Mouse (Mus musculus) megakaryocyte, adult 5-6 weeks (primary cell): Measurements from ENCODE around the gene Cln6. TPM values are rescaled to one million over a fixed set of nuclear protein-coding genes. Genes with fewer than 3 reads are reported as not detected.
A peak's percentile ranks its signal among the peaks of the same experiment; 100 is the strongest.
"Not testable (repeated sequence)": the region's sequence is repeated elsewhere in the genome, so short reads cannot be mapped to it uniquely, and the experiment has no call there.

Source experiments
- ATAC-seq: 2 replicates; pipeline ENCODE4 v1.8.0; 2016; ENCODE audit warnings: mild to moderate bottlenecking, inconsistent platforms; ENCODE audit not compliant: poor library complexity, severe bottlenecking
- total RNA-seq, 2 experiments: library from RNA; stranded (forward) in 1 of 2; stranded (reverse) in 1 of 2; fragments of 153-499, 151-499 nt in 1 of 2; fragments of 221-1000, 200-1000 nt in 1 of 2; gene quantifications; 2 replicates each; pipeline versions ENCODE4 v1.2.3 to v1.2.4; 2015 to 2017

Gene Cln6
- 38.1 and 51.5 TPM in 2 replicates for total RNA-seq (2015)
- total RNA-seq (2017), result 24.7 and 27.3 TPM in 2 replicates

- peak; percentile 84 for ATAC-seq
Observed at GRCm38 (mm10) chr9:62838506-62839171, at the start of gene Cln6. Gene Cln6 (plus strand): TSS chr9:62838785.

GRCm38 (mm10) chr9:62789856-62790255 lies 48.7 kb upstream of the Cln6 start:
- ATAC-seq, result no peak

GRCm38 (mm10) chr9:62799218-62799617 lies 39.4 kb upstream of the Cln6 start:
- ATAC-seq, result not testable (repeated sequence)

GRCm38 (mm10) chr9:62810095-62810494 lies 28.5 kb upstream of the Cln6 start:
- no peak for ATAC-seq

- peak; percentile 53 for ATAC-seq
Observed at GRCm38 (mm10) chr9:62810543-62811515, 27.8 kb upstream of the Cln6 start.

DNA sequence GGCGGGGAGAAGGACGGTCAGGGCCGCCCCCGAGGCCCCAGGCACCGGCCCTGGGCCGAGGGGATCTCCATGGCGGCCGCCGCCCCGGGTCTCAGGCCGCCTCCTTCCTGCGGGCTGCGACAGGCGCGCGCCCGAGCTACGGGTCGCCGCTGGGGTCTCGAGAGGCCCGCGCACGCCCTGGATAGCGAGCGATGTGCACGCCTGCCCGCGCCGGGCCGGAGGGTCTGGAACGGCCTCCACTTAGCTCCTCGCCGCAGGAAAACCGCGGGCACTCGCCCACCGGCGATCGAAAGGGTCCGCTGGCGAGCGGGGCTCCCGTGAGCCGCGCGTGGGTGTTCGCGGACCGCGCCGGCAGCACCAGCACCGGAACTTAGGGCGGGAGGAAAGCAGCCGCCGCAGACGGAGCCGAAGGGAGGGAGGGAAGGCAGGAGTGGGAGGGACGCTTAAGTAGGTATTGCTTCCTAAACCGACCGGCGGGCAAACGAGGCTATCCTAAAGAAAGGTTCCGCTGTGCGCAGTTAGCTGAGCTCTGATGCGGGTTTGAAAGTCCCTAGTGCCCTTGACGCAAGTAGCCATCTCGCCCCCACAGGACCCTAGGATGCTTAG lies 27.0 kb upstream of the Cln6 start, which contains the start of gene Fem1b:
TSS of gene Fem1b (minus strand) at position 419 of the 606 bp plus-strand sequence.
- peak; percentile 91 for ATAC-seq

- ATAC-seq, result 0 out of 2 replicates have a peak, but pooled peaks have one; percentile 2
Observed at GRCm38 (mm10) chr9:62812216-62813049, 26.2 kb upstream of the Cln6 start.

- ATAC-seq, result no peak
Observed at GRCm38 (mm10) chr9:62814751-62815150, 23.8 kb upstream of the Cln6 start.

DNA sequence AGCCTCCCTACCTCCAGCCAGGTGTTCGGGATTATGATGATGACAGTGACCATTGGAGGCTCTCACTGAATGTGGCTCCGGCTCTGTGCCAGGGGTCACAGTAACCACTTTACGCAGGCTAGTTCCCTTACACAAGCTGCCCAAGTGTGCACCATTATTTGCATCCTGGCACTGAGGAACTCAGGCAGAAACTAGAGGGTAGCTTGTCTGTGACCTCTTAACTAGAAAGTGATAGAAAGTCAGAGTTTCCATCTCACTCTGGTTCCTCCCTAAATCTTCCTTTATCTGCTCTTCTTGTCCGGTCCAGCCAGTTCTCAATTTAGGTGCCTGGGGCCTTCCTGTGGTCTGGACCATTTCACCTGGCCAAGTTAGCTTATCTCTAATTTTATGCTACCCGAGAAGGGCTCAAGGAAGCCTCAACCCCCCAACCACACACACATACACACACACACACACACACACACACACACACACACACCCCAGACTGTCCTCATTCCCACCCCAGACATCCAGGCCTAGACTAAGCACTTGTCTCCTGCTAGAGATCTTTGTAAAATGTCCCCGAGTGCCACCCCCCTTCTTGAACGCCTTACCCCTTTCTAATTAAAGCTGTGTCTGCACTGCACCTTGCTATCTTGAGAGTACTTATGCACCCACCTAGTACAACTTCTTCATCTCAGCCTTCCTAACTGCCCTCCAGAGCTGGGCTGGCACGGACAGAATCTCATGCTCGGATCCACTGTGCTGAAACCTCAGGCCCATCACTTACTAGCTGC lies 22.1 kb upstream of the Cln6 start:
- no peak for ATAC-seq

- peak; percentile 27; the same call in 1 of the 2 replicates for ATAC-seq
Observed at GRCm38 (mm10) chr9:62817099-62817571, 21.4 kb upstream of the Cln6 start.

- no peak for ATAC-seq
Observed at GRCm38 (mm10) chr9:62817828-62818614, 20.6 kb upstream of the Cln6 start.

GRCm38 (mm10) chr9:62819494-62819893 lies 19.1 kb upstream of the Cln6 start:
- ATAC-seq, result no peak

- ATAC-seq, result not testable (repeated sequence)
Observed at GRCm38 (mm10) chr9:62819910-62820309, 18.7 kb upstream of the Cln6 start.

DNA sequence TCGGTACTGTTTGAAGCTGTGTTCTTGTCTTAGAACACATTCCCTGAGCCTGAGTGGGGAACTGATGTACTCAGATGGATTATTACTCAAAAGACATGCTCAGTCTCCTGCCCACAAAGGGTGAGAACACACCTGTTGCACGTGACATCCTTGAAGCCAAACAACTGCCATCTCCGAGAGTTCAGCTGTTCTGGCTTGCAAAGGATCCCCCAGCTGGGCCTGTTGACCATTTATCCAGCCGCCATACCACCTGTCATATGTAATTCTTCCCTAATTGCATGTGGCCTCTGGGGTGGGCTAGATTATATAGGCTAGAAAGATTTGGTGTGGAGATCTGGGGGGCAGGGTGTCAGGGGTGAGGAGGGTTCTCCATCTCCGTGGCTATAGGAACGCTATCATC lies 17.8 kb upstream of the Cln6 start:
- no peak for ATAC-seq

DNA sequence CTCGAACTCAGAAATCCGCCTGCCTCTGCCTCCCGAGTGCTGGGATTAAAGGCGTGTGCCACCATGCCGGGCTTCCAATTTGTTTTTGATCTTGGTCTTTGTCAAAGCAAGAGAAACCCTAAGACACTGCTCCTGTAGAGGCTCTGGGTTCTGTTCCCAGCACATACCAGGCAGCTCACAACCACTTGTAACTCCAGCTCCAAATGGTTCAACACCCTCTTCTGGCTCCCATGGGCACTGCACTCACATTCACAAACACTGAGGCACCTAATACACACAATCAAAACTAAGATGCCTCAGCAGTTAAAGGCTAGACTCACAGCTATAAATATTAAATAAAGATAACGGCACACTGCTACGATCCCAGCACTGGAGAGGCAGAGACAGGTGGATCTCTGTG lies 16.8 kb upstream of the Cln6 start:
- ATAC-seq, result no peak

DNA sequence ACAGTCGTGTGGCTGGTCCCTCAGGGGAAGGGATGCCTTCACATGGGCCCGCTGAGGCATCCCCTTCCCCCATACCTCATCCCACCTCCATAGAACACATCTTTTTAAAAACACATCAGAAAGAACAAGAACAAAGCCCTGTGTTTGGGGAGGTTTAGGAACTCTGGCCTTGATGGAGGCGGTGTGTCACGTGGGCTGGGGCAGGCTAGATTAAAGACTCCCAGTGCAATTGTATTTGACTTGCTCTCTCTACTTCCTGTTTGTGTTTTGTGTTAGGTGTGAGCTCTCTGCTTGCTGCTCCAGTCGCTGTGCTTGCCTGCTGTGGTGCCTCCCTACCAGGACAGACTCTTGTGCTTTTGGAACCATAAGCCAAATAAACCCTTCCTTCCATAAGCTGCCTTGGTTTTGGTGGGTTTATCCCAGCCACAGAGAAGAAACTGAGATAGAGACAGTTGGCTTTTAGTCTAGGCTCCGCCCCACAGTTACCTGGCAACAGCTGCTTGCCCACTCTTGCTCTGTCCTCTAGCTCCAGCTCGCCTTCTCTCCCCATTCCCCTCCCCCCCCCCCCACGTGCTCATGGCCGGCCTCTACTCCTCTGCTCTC lies 12.7 kb upstream of the Cln6 start:
- ATAC-seq, result no peak

GRCm38 (mm10) chr9:62826456-62826855 lies 12.1 kb upstream of the Cln6 start:
- no peak for ATAC-seq
